Mouse (Mus musculus): ENCODE measurements around the gene Drd2. TPM values are rescaled to one million over a fixed set of nuclear protein-coding genes. Genes with fewer than 3 reads are reported as not detected.

Gene Drd2
- polyA plus RNA-seq, 1 experiment from 2014 or later, result 5.7 TPM

DNA sequence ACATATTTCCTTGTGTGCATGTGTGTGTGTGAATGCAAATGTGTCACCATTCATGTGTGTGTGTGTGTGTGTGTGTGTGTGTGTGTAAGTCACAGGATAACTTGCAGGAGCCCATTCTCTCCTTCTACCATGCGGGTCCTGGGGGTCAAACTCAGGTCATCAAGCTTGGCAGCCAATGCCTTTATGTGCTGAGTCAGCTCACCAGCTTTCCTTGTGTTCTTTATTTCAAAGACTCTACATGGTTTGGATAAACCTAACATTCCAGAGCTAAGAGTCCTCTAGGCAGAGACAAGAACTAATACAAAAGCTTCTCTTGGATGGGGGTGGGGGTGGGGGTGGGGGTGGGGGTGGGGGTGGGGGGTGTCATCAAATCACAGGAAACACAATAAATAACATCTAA is 85.2 kb downstream of the Drd2 start:
- H3K9me3 ChIP-seq (ENCODE audit: control insufficient read depth, low read length), result no peaks in the 10 kb centered on the region
- H3K4me1 ChIP-seq (ENCODE audit: control insufficient read depth, insufficient read depth, low read length), result no peaks in the 10 kb centered on the region
- no peak overlapping the region for H3K4me2 ChIP-seq (ENCODE audit: low read depth, low read length)
- no peak for ATAC-seq (ENCODE audit: low read depth)
- H3K36me3 ChIP-seq (ENCODE audit: control insufficient read depth, insufficient read depth, low read length), result no peaks in the 10 kb centered on the region
- no peaks in the 10 kb centered on the region for H3K27me3 ChIP-seq (ENCODE audit: control insufficient read depth, insufficient read depth, low read length)
- WGBS, result 38% methylated on average over 1 of the region's 1 CpGs
- no peak overlapping the region for H3K9ac ChIP-seq (replicated peaks; ENCODE audit: low read depth, low read length)
- no peak overlapping the region for H3K4me3 ChIP-seq (ENCODE audit: low read depth, low read length)
- H3K27ac ChIP-seq (ENCODE audit: low read depth, low read length), result no peak overlapping the region

GRCm38 (mm10) chr9:49426921-49427320 is 86.5 kb downstream of the Drd2 start, which contains the start of gene Ankk1:
Gene Ankk1, minus strand, starts transcription at chr9:49427021.
- Histone ChIP-seq H3K4me3 (ENCODE audit: low read depth, low read length) (no peak within 1 kb of the TSS), H3K36me3 (ENCODE audit: control insufficient read depth, insufficient read depth, low read length) (no peaks in the 10 kb centered on the region)
- WGBS, result 87% methylated on average over 7 of the region's 7 CpGs

DNA sequence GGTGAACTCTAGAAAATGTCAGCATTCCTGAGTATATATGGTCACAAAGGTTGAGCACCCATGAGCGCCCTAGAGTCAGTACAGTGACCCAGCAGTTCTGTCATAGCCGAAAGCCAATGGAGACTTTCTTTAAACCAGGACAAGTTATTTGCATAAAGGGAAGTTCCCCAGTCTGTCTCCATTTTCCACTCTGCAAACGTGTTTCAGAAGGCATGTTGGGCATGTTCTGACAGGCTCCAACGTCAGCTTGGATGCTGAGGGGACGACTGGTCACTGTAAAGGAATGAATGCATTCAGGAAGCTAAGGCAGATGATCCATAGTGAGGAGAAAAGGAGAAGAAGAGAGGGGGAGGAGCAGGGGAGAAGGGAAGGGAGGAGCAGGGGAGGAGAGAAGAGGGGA is 87.1 kb downstream of the Drd2 start:
- Histone ChIP-seq H3K4me3 (ENCODE audit: low read depth, low read length) (no peak overlapping the region), H3K4me2 (ENCODE audit: low read depth, low read length) (no peak overlapping the region), H3K27ac (ENCODE audit: low read depth, low read length) (no peak overlapping the region), H3K36me3 (ENCODE audit: control insufficient read depth, insufficient read depth, low read length) (no peaks in the 10 kb centered on the region), H3K27me3 (ENCODE audit: control insufficient read depth, insufficient read depth, low read length) (no peaks in the 10 kb centered on the region), H3K4me1 (ENCODE audit: control insufficient read depth, insufficient read depth, low read length) (no peaks in the 10 kb centered on the region), H3K9ac (replicated peaks; ENCODE audit: low read depth, low read length) (no peak overlapping the region), H3K9me3 (ENCODE audit: control insufficient read depth, low read length) (no peaks in the 10 kb centered on the region)
- 83% methylated on average over 5 of the region's 5 CpGs for WGBS
- no peak for ATAC-seq (ENCODE audit: low read depth)

More at GRCm38 (mm10) chr9:49426921-49427320, 86.5 kb downstream of the Drd2 start, which contains the start of gene Ankk1:
- no peak within 1 kb of the TSS for H3K4me2 ChIP-seq (ENCODE audit: low read depth, low read length)
- no peaks in the 10 kb centered on the region for H3K4me1 ChIP-seq (ENCODE audit: control insufficient read depth, insufficient read depth, low read length)
- H3K9me3 ChIP-seq (ENCODE audit: control insufficient read depth, low read length), result no peaks in the 10 kb centered on the region
- ATAC-seq (ENCODE audit: low read depth), result no peak
- H3K9ac ChIP-seq (replicated peaks; ENCODE audit: low read depth, low read length), result no peak within 1 kb of the TSS
- H3K27ac ChIP-seq (ENCODE audit: low read depth, low read length), result no peak within 1 kb of the TSS
- no peaks in the 10 kb centered on the region for H3K27me3 ChIP-seq (ENCODE audit: control insufficient read depth, insufficient read depth, low read length)

GRCm38 (mm10) chr9:49442621-49443020 is 102.2 kb downstream of the Drd2 start:
- H3K27me3 ChIP-seq (ENCODE audit: control insufficient read depth, insufficient read depth, low read length), result no peaks in the 10 kb centered on the region
- no peak overlapping the region for H3K4me2 ChIP-seq (ENCODE audit: low read depth, low read length)
- ATAC-seq (ENCODE audit: low read depth), result no peak
- H3K9ac ChIP-seq (replicated peaks; ENCODE audit: low read depth, low read length), result no peak overlapping the region
- no peaks in the 10 kb centered on the region for H3K9me3 ChIP-seq (ENCODE audit: control insufficient read depth, low read length)
- WGBS, result 73% methylated on average over 3 of the region's 3 CpGs
- no peaks in the 10 kb centered on the region for H3K4me1 ChIP-seq (ENCODE audit: control insufficient read depth, insufficient read depth, low read length)
- no peak overlapping the region for H3K4me3 ChIP-seq (ENCODE audit: low read depth, low read length)
- no peak overlapping the region for H3K27ac ChIP-seq (ENCODE audit: low read depth, low read length)
- no peaks in the 10 kb centered on the region for H3K36me3 ChIP-seq (ENCODE audit: control insufficient read depth, insufficient read depth, low read length)

- Histone ChIP-seq H3K27ac (ENCODE audit: low read depth, low read length) (no peak overlapping the region), H3K9me3 (ENCODE audit: control insufficient read depth, low read length) (no peaks in the 10 kb centered on the region), H3K36me3 (ENCODE audit: control insufficient read depth, insufficient read depth, low read length) (no peaks in the 10 kb centered on the region), H3K4me2 (ENCODE audit: low read depth, low read length) (no peak overlapping the region), H3K27me3 (ENCODE audit: control insufficient read depth, insufficient read depth, low read length) (no peaks in the 10 kb centered on the region), H3K9ac (replicated peaks; ENCODE audit: low read depth, low read length) (no peak overlapping the region), H3K4me3 (ENCODE audit: low read depth, low read length) (no peak overlapping the region), H3K4me1 (ENCODE audit: control insufficient read depth, insufficient read depth, low read length) (no peaks in the 10 kb centered on the region)
- no peak for ATAC-seq (ENCODE audit: low read depth)
- 89% methylated on average over 3 of the region's 3 CpGs for WGBS
Observed at GRCm38 (mm10) chr9:49450491-49450890, 110.1 kb downstream of the Drd2 start.

- Histone ChIP-seq H3K9ac (replicated peaks; ENCODE audit: low read depth, low read length) (no peak overlapping the region), H3K9me3 (ENCODE audit: control insufficient read depth, low read length) (no peaks in the 10 kb centered on the region), H3K27ac (ENCODE audit: low read depth, low read length) (no peak overlapping the region), H3K4me3 (ENCODE audit: low read depth, low read length) (no peak overlapping the region), H3K36me3 (ENCODE audit: control insufficient read depth, insufficient read depth, low read length) (no peaks in the 10 kb centered on the region), H3K4me1 (ENCODE audit: control insufficient read depth, insufficient read depth, low read length) (no peaks in the 10 kb centered on the region), H3K27me3 (ENCODE audit: control insufficient read depth, insufficient read depth, low read length) (no peaks in the 10 kb centered on the region), H3K4me2 (ENCODE audit: low read depth, low read length) (no peak overlapping the region)
- no peak for ATAC-seq (ENCODE audit: low read depth)
- WGBS, result 100% methylated on average over 1 of the region's 1 CpGs
Observed at GRCm38 (mm10) chr9:49452396-49452795, 112.0 kb downstream of the Drd2 start.

DNA sequence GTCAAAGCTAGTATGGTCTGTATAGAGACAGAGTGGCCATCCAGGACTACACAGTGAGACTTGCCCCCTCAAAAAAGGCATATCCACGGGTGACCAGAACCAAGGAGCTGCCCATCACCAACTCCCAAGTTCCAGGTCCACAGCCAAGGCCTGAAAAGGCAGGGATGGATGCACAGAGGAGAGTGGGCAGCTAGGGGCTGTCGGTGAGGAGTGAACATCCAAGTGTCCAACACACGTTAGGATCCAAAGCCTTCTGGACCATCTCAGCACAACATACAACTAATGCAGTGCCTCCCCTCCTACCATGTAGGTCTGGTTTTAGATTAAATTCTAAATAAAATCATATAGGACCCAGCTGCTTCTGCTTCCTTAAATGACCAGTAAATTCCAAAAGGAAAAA is 115.7 kb downstream of the Drd2 start:
- Histone ChIP-seq H3K4me1 (ENCODE audit: control insufficient read depth, insufficient read depth, low read length) (no peaks in the 10 kb centered on the region), H3K4me2 (ENCODE audit: low read depth, low read length) (no peak overlapping the region), H3K4me3 (ENCODE audit: low read depth, low read length) (no peak overlapping the region), H3K36me3 (ENCODE audit: control insufficient read depth, insufficient read depth, low read length) (no peaks in the 10 kb centered on the region), H3K9ac (replicated peaks; ENCODE audit: low read depth, low read length) (no peak overlapping the region), H3K27me3 (ENCODE audit: control insufficient read depth, insufficient read depth, low read length) (no peaks in the 10 kb centered on the region), H3K27ac (ENCODE audit: low read depth, low read length) (no peak overlapping the region), H3K9me3 (ENCODE audit: control insufficient read depth, low read length) (no peaks in the 10 kb centered on the region)
- ATAC-seq (ENCODE audit: low read depth), result no peak
- 89% methylated on average over 3 of the region's 3 CpGs for WGBS

Other genes with a start within 250 kb of the Drd2 start
- gene Gm4894, start 90.1 kb upstream of the Drd2 start, polyA plus RNA-seq (2014; fragmentation: Nextera tagmentation; extraction: Ambion mirVana), result not detected in 2 replicates
- 0.21 TPM in 1 of 2 replicates, not detected in the other for gene Ankk1, start 86.4 kb downstream of the Drd2 start, polyA plus RNA-seq (2014; fragmentation: Nextera tagmentation; extraction: Ambion mirVana)
- gene Ttc12, start 145.6 kb downstream of the Drd2 start, polyA plus RNA-seq (2014; fragmentation: Nextera tagmentation; extraction: Ambion mirVana), result 1.9 and 2.0 TPM in 2 replicates